Mouse (Mus musculus) lung, postnatal 14 days (tissue): ENCODE data around the gene Cenpb.

Experiments used
- DNase-seq: peaks from one replicate; pipeline ENCODE4 v3.0.0; 2021

The Cenpb gene

DNA sequence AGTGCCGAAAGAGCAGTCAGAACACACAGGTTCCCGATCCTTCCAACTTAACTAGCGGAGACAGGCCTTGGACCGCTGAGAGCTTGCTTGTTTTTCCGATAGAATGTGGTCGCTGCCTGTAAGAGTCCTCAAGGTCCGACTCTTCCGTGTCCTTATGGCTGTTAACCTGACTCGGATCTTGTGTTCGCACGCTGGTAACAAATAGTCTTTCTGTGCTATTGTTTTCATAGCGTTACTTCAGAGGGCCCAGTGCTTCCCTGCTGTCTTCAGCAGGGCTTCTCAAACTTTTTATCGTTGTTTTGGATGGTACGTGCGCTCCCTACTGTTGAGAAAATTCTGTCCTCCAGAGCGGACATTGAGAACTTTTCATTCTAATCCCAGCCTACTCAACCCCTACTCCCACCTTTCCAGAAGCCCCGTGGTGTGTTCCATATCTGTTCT lies 19.2 kb downstream of the Cenpb start:
- peak; percentile 42 for DNase-seq

DNA sequence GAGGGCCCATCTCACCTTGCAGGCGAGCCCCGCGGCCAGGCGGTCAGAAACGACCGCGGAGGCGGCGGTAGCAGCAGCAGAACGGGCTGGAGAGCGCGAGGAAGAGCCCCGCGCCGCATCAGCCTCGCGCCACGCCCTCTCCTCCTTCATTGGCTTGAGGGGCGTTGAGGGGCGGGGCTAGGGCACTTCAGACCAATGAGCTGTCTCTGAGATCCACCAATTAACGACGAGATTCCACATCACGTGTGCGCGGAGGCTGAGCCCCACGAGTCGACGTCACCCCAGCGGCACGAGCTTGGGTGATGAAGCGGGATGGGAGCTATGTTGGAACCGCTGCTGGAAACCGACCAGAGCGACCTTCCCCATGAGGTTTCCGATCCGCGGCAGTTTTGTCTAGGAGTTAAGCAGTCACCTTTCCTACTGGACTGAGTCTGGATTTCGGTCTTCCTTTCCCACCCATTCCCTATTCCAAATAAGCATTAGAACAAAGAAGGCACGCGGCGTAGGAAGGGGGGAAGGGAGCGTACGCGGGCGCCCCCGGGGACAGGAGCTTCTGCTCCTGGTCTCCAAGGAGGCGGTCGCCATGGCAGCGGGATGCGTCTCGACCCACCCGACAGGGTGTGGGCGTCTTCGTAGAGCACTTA lies 19.8 kb downstream of the Cenpb start, which contains the start of gene 1700037H04Rik:
1700037H04Rik (minus strand) TSS at position 144 of the 644 bp plus-strand sequence.
- DNase-seq, result peak; percentile 97

DNA sequence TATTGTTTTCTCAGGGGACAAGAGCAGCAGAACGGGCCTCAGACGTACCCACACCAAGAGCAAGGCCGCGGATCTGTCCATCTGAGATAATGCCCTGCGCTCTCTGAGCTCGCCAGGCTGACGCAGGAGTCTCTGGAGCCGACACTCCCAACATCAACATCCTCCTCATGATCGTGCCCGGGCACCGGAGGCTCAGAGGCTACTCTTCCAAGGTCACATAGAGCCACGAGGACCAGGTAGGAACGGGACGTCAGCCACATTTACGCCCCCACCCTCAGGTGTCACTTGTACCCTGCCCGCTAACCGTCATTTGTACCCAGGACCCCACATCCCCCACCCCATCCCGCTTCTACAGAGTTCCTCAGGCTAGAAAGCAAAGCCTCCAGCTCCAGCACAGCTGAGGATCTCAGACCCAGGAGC lies 20.4 kb downstream of the Cenpb start:
- peak; percentile 49 for DNase-seq

DNA sequence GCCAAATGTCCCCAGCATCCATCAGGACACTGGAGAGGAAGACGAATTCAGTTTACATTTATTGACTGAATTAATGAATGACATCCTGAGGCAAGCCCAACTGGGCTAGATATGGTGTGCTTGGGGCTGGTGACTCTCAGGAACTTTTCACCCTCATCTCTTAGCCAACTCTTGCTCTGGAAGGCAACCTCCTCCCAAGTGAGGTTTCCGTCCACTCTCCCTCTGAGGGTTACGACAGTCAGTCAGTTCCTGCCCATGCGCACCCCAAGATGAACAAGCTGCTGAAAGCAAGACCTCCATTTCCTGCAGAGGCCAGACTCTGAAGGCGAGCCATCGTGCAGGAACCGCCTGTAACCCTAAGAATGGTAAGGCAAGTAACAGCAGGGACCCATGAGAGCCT lies 22.9 kb downstream of the Cenpb start:
- DNase-seq, result no peak

DNA sequence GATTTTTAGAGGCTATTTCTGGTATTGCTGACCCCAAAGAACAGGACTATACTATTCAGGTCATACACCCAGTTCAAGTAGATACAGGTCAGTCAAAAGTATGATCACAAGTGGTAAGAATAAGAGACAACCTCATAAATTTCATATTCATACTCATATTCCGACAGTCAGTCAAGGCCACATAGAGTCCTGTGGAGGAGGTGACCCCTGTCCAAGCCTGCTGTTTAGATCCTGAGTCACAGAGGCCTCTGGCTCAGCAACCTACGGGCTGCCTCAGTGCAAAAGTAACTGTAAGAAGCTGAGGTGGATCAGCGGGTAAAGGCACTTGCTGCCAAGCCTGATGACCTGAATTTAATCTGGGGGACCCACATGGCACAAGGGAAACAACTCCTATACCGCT lies 25.8 kb downstream of the Cenpb start:
- DNase-seq, result no peak

DNA sequence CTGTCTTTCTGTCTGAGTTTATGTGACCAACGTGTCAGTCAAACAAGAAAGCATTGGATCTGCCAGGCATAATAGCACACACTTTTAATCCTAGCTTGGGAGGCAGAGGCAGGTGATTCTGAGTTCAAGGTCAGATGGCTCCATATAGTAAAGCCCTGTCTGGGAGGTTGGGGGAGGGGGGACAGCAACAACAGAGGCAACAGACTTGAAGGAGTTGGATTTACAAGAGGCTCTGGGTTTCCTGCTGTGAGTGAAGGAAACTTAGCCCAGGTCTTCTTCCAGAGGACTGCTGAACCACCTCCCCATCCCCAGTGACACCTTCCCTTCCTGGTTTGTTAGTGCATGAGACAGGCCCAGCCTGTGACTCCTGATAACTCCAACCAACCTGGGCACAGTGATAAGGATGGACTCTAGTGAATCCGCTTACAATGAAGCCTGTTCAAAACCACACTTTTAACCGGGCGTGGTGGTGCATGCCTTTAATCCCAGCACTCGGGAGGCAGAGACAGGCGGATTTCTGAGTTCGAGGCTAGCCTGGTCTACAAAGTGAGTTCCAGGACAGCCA lies 27.6 kb downstream of the Cenpb start:
- DNase-seq, result no peak

DNA sequence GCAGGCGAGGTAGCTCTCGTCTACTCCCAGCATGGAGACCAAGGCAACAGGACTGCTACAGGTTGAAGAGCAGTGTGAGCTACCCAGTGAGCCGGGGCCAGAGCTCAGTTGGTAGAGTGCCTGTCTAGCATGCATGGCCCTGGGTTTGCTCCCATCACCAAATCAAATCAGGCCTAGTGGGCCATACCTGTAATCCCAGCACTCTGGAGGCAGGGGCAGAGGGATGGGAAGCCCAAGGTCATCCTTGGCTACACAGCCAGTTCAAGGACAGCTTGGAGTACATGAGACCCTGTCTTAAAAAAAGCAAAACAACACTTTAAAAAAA lies 30.7 kb downstream of the Cenpb start:
- DNase-seq, result no peak

DNA sequence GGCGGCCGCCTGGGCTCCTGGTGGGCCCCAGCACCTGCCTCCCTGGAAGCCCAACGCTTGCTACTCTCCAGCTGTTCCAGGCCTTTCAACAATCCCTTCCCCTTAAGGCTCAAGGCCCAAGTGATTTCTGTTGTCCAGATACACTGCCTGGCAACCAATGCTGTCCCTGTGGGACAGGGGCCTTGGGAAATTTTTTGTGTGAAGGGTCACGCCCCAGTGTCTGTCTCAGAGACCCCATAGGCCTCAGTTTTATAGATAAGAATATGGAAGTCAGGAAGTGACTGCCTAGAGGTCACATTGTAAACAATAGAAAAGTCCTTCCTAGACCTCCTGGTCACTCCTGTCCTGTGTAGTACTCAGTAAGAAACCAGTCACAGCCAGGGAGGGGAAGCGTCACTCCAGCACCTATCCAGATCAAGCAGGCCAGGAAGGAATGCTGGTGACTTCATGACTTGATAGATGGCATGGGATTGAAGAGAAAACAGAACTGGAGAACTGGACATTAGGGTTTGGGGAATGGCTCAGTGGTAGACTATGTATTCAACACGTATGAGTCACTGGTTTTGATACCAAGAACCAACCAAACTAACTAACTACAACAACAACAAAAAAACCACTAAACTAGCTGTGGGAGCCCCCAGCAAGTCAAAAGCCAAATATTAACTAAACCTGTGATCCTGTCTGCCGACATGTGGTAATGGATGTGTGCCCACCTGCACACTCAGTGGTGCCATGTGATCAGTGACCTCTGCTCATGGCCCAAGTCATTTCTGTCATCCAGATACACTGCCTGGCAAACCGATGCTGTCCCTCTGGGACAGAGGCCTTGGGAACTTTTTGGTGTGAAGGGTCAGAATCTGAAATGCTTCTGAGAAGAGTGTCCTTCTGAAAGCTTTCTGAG lies 31.3 kb downstream of the Cenpb start:
- DNase-seq, result no peak

DNA sequence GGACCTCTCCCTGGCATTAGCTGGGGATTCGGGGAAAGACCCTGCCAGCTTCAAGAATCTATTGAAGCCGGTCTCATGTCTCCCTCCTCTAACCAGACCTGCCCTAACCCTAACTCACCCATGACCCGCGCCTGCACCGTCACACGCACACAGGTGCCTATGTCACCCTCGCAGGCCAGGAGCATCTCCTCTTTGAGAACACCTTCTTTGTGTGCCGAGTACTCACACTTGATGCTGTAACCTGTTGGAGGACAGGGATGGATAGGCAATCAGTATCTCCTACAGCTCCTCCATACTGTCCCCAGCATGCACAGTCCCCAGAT lies 32.9 kb downstream of the Cenpb start:
- DNase-seq, result no peak

DNA sequence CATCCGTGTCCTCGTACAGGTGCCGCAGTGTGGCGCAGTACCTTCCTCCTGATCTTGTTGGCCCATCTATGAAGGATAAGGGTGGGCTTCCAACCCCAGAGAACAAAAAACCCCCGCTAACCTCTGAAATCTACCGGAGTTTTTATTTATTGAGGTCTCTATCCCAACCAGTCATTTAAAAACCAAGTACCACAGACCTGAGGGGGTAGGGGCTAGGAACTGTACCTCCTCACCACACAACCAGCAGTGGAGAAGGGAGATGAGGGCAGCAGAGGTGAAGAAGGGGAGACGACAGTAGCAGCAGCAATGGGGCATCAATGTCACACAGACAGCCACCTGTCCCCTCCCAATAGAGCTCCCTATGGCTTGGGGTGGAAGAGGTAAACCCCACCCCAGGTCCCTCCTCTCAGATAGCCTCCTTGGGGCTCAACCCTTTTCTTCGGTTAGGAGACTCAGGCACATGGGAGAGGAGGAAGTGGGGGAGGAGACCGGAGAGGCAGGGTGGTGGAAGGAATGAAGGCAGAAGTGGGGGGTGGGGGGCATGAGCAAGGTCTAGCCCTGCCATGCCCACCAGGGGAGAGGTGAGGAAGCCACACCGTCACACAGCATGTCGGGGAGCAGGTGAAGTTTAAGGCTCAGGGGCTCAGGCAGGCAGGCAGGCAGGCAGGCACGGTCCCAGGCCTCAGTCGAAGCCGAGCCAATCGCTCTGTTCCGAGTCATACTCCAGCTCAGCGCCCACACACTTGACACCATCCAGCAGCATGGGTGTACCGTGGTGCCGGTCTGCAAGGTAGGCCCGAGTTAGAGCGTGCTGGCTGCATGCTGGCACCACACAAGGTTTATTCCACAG lies 33.4 kb downstream of the Cenpb start:
- DNase-seq, result no peak

DNA sequence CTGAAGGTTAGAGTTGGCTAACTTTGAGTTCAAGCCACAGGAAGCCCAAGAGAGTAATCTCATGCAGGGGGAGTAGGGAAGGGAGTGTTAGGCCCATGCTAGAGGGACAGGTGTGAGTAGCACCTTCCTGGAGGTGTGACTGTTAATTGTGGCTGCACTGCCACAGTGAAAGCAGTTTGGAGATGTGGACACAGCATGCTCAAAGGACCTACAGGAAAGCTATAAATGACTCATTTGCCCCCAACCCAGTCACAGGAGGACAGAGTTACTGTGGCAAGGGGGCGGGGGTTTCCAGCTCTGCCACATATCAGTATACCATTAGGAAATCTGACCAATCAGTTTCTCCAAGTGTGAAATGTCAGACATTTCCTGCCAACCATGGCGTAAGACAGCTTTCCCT lies 34.3 kb downstream of the Cenpb start:
- no peak for DNase-seq

DNA sequence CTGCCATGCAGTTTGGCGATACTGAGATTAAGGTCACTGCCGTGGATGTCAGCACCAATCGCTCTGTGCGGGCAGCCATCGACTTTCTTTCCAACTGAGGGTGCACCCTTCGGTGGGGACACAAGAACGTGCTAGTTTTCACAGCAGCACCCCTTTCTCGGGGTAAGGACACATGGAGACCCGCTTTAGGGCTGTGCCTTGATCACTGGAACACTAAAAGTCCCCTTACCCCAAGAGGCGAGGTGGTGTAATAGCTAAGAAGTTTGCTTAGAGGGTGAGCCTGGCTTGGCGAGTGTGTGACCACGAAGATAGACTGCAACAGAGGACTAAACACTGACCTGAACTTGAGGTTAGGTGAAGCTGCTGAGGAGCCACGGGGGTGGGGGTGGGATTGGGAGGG lies 34.7 kb downstream of the Cenpb start:
- DNase-seq, result no peak

DNA sequence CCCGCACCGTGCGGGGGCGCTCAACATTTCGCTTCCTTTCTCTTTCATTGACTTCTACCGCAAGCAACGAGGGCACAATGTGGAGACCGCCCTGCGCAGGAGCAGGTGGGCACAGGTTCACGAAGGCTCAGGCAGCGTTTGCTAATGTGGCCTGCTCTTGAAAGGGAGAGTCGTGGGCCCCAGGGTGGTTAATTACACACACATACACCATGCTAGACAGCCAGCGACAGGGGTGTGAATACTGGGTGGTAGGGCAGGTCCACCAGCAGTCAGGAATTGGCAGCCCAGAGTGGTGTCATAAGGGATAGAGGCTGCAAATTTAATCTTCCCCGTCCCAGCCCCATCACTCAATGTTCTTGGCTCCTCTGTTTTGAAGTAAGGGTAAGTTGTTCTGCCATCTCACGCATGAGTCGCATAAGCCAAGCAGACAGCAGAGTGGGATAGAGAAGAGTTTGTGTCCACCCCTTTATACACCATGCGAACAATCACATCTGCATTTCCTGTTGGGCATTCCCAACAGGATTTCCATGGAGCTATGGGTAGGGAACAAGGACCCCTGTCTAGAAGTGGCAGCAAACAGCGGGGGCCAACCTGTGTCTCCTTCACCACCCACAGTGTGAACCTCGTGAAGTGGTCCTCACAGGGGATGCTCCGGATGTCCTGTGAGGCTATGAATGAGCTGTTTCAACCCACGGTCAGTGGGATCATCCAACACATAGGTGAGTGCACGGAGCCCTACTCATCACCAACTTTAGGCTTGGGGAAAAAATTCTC lies 36.7 kb downstream of the Cenpb start:
- no peak for DNase-seq

DNA sequence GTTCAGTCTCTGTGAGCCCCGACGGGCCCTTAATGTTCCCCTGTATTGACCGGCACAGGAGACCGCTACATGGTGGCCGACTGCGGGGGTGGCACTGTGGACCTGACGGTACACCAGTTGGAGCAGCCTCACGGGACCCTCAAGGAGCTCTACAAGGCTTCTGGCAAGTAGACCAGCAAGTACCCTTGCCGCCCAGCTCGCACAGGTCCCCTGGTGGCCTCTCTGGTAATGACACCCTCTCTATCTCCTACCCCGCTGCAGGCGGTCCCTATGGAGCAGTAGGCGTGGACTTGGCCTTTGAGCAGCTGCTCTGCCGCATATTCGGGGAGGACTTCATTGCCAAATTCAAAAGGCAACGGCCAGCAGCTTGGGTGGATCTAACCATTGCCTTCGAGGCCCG lies 37.3 kb downstream of the Cenpb start:
- peak; percentile 86 for DNase-seq

DNA sequence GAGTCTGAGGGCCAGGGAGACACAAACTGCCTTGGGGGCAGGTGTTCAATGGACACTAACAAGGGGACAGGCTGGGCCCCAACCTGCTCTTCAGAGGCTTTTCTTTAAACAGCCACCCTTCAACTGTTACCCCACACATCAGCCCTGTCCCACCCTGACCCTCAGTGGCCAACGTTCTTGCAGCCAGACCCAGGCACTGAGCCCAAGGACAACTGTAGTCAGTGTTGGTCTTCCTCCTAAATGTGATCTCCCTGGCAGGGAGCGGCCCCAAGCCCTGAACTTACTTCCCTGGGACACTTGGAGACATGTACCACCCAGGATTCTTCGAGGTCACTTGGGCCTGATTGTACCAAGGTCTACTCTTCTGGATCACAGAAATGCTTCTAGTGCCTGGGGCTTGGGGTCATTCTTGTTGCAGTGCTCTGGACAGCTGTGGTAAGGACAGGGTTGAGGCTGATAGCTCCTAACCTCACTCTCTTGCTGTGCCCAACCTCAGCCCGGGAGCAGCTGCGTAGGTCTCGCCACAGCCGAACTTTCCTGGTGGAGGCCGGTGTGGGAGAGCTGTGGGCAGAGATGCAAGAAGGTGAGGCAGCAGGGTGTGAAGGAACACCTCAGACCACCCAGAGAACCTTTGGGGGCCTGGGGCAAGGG lies 38.4 kb downstream of the Cenpb start:
- DNase-seq, result no peak

DNA sequence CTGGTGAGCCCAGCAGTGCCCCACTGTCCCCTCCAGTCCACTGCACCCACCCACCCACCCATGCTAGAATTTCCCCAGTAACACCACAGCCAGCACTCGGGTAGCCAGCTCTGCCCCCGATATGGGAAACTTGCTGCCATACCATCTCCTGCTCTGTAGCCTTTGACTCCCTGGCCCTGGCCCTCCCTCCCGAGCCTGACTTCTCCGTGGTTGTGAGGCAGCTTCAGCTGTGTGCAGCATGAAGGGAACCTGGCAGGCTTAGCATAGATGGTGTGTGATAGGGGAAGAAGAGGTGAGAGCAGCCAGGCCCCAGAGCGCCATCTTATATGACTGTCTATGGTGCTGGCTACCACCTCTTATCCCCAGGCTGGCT lies 39.3 kb downstream of the Cenpb start:
- DNase-seq, result no peak

DNA sequence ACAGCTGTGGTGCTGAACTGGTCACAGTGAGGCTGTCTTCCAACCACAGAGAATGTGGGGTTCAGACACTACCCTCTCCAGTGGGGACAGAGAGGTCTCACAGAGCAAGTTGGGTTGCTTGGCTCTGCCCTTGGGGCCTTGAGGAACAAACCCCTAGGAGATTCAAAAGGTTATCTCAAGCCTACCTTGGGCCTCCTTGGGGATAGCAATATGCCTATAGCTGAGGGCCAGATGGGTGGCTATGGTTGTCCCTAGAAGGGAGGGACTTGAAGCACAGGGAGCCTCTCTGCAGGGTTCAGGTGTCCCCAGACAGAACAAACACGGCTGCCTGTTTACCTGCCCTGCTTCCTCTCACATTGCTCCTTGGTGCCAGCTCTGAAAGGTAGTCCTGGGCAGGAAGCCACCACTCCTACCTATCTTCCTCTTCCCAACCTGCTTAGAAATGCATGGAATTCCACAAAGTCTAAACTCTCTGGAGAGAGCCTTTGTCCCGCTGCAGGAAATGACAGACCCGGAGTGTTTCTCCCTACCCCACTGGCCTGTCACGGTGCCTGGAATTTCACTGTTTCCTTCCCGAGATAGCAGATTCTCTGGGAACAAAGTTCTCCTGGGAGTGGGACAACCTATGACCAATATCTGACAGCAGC lies 39.9 kb downstream of the Cenpb start:
- DNase-seq, result peak; percentile 35

DNA sequence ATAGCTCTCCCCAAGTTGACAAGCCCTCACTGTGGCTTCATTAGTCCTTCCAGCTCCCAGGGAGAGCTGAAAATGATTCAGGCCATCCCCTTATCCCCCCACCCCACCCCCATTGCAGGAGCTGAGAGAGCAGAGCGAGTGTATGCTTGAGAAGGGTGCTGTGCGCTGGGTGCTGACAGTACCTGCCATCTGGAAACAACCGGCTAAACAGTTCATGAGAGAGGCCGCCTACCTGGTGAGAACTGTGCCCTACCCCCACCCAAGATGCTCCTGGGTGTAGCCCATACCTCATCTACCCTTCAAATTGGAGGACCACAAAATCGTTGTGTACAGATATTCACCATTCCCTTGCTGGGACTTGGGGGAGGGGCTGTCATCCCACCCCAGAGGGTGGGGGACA lies 40.6 kb downstream of the Cenpb start:
- no peak for DNase-seq

DNA sequence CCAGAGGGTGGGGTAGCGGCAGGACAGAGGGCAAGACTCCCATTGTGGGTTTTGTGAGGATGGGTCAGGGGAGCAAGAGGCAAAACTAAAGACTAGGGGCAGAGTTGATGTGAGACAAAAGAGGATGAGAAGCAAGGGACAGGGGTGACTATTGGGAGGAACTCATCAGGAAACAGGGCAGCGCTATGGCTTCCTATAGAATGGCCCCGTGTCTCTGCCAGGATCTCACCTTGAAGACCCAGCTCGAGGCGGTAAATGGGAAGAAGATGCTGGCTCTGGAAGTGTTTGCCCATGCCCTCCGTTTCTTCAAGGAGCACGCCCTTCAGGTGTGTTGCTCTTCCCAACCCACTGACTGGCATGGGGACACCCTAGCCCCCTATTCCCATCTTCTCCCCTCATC lies 41.1 kb downstream of the Cenpb start:
- DNase-seq, result no peak

DNA sequence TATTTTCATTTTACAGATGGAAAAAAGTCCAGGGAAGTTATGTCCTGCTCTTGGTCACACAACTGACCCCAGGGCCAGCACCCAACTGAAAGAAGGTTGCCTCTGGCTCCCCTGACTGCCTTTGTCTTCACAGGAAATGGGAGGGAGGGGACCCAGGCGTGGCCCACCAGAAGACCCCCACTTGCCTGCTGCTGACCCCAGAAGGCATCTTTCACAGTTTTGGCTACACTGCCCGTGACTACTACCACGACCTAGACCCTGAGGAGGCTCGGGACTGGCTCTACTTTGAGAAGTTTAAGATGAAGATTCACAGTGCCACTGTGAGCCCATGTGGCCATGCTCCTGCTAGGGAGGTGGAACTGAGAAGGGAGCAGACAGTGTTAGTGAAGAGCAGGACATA lies 41.6 kb downstream of the Cenpb start:
- DNase-seq, result no peak

DNA sequence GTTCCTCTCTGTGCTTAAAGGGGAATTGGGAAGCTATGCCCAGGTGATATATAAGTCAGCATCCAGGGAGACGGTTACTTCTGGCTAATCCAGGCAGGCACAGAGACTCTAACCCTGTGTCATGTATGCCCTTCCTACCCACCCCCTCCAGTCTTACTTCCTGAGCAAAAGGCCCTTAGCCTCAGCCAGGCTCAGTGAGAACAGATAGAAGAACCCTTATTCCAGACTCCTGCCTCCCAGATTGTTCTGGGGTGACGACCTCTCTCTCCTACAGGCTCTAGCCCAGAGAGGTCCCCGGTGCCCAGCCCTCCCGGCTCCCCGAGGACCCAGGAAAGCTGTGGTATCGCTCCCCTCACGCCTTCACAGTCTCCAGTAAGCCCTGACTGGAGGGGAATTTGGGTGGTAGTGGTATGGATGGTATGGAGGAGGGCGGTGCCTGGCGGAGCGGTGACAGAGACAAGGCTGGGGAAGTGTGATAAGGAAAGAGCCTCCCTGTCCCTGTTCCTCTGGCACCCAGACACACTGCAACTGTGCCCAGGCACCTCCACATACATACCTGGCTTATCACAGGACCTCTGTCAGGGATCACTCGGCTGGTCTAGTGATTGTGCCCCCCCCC lies 44.2 kb downstream of the Cenpb start:
- DNase-seq, result peak; percentile 0
